Mouse (Mus musculus) lung, postnatal 0 days (tissue): ENCODE measurements at regions not wholly inside any gene's neighbourhood (a gene's known extent, or its start where the extent isn't known, plus 50 kb on each side); places are given as distances from the start of the nearest gene placed in this dataset.

Experiments
- ATAC-seq: fragments of 200-750 bp; cut with Nextera tagmentation; 2 replicates; pipeline ENCODE4 v1.8.0; 2017; ENCODE audit warnings: moderate library complexity
- DNase-seq: peaks from one replicate; pipeline ENCODE4 v3.0.0-alpha.2; 2016; ENCODE audit warnings: low spot score
- H3K27ac ChIP-seq: fragments of 300-500 bp; sonication (generic); 2 replicates; pipeline ENCODE4 v1.5.1; 2014; ENCODE audit warnings: antibody characterized with exemption, mild to moderate bottlenecking, low read length, mixed read lengths
- H3K27me3 ChIP-seq: fragments of 300-500 bp; sonication (generic); replicated peaks from 2 replicates; pipeline ENCODE4 v1.6.1; 2014; ENCODE audit warnings: low read length, mixed read lengths; ENCODE audit not compliant: insufficient read depth
- H3K36me3 ChIP-seq: fragments of 300-500 bp; sonication (generic); 2 replicates; pipeline ENCODE4 v1.6.1; 2014; ENCODE audit warnings: low read length, mixed read lengths; ENCODE audit not compliant: insufficient read depth
- H3K4me1 ChIP-seq: fragments of 300-500 bp; sonication (generic); 2 replicates; pipeline ENCODE4 v1.6.1; 2014; ENCODE audit warnings: antibody characterized with exemption, low read depth, low read length, mixed read lengths; ENCODE audit not compliant: insufficient read depth
- H3K4me2 ChIP-seq: fragments of 300-500 bp; sonication (generic); replicated peaks from 2 replicates; pipeline ENCODE4 v1.6.1; 2014; ENCODE audit warnings: low read depth, mild to moderate bottlenecking, low read length, moderate library complexity, mixed read lengths
- H3K4me3 ChIP-seq: fragments of 300-500 bp; sonication (generic); 2 replicates; pipeline ENCODE4 v1.5.1; 2014; ENCODE audit warnings: low read depth, low read length
- H3K9ac ChIP-seq: fragments of 300-500 bp; sonication (generic); replicated peaks from 2 replicates; pipeline ENCODE4 v1.6.1; 2014; ENCODE audit warnings: low read depth, mild to moderate bottlenecking
- H3K9me3 ChIP-seq: fragments of 300-500 bp; sonication (generic); 2 replicates; pipeline ENCODE4 v1.6.1; 2016; ENCODE audit warnings: low read length, mixed read lengths
- CTCF ChIP-seq: IDR thresholded peaks from 2 replicates; pipeline ENCODE4 v1.5.1; 2016; ENCODE audit warnings: antibody characterized with exemption, mild to moderate bottlenecking
- EP300 ChIP-seq: IDR thresholded peaks from 2 replicates; pipeline ENCODE4 v1.6.1; 2016; ENCODE audit warnings: antibody characterized with exemption, mild to moderate bottlenecking, control low read depth
- whole genome bisulfite sequencing: fragments of 180-500 bp; shearing (Covaris S2); extraction: QIAGEN DNeasy Blood & Tissue Kit; methylation state at CpG from one replicate; pipeline ENCODE4 v1.1.7; 2014; 5-methylcytosine and 5-hydroxymethylcytosine counted together

DNA sequence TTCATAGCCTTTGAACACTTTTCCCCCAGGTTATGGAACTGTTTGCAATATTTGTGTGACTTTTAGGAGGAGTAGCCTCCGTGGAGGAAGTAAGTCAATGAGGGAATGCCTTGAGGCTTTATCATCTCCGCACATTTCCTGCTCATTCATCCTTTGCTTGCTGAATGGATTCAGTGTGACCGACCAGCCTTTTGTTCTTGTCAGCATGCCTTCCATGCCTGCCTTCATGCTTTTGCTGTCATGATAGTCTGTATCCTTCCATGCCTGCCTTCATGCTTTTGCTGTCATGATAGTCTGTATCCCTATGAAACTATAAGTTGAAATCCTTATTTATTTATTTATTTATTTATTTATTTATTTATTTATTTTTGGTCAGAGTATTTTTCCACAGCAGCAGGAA is 87.8 kb upstream of the Rorb start:
- H3K27me3 ChIP-seq = no peaks in the 10 kb centered on the region
- no peaks in the 10 kb centered on the region for H3K4me1 ChIP-seq
- no peak overlapping the region for H3K4me2 ChIP-seq
- H3K27ac ChIP-seq = no peak overlapping the region
- no peak overlapping the region for H3K4me3 ChIP-seq
- no peaks in the 10 kb centered on the region for H3K36me3 ChIP-seq
- H3K9me3 ChIP-seq = no peaks in the 10 kb centered on the region
- 64% methylated on average over 3 of the region's 3 CpGs for WGBS
- no peak for TF ChIP-seq CTCF
- TF ChIP-seq EP300 = no peak
- no peak for ATAC-seq
- H3K9ac ChIP-seq = no peak overlapping the region
- DNase-seq = no peak

DNA sequence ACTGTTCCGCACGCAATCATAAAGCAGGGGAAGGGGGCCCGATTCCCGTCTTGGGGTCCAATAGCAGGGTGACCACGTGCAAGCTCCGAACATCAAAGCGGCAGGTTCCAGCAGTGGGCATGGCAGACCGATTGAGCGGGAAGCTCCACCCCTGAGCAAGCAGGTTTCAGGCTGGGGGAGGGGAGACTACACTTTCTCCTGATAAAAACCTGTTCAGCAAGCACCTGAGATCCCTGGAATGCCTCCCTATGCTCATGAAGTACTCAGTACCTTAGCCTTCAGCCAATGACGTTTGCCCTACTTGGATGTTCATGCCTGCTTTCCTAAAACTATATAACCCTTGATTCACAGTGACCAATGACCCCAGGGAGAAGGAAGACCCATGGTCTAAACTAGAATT is 83.7 kb upstream of the Rorb start:
- Histone ChIP-seq H3K4me2 (no peak overlapping the region), H3K9ac (no peak overlapping the region), H3K4me1 (no peaks in the 10 kb centered on the region), H3K27ac (no peak overlapping the region), H3K4me3 (no peak overlapping the region), H3K9me3 (no peaks in the 10 kb centered on the region), H3K36me3 (no peaks in the 10 kb centered on the region), H3K27me3 (no peaks in the 10 kb centered on the region)
- no peak for TF ChIP-seq EP300
- no peak for TF ChIP-seq CTCF
- 26% methylated on average over 10 of the region's 10 CpGs for WGBS
- peak; percentile 67 for ATAC-seq
- peak; percentile 44 for DNase-seq

DNA sequence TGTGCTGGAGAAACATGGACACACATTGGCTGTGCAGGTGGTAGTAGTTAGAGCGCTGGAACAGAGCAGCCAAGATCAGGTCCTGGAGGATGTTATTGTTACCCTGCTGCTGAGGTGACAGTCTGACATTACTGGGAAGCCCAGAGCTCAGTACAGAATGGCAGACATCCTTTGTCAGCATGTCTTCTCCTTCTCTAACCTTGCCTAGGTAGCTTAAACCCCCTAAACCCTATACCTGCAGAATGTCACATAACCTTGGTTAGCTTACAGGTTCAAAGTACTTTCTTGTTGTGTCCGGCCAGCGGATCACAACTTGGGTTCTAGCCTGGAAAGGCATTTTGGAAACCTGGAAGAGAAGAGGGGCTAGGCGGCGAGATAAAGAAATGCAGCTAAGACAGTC is 83.3 kb upstream of the Rorb start:
- no peak overlapping the region for H3K27ac ChIP-seq
- TF ChIP-seq EP300 = no peak
- no peak overlapping the region for H3K4me3 ChIP-seq
- WGBS = 67% methylated on average over 5 of the region's 5 CpGs
- ATAC-seq (no peak), DNase-seq (no peak)
- no peak overlapping the region for H3K9ac ChIP-seq
- H3K4me2 ChIP-seq = no peak overlapping the region
- H3K9me3 ChIP-seq = no peaks in the 10 kb centered on the region
- H3K4me1 ChIP-seq = no peaks in the 10 kb centered on the region
- no peaks in the 10 kb centered on the region for H3K27me3 ChIP-seq
- no peaks in the 10 kb centered on the region for H3K36me3 ChIP-seq

DNA sequence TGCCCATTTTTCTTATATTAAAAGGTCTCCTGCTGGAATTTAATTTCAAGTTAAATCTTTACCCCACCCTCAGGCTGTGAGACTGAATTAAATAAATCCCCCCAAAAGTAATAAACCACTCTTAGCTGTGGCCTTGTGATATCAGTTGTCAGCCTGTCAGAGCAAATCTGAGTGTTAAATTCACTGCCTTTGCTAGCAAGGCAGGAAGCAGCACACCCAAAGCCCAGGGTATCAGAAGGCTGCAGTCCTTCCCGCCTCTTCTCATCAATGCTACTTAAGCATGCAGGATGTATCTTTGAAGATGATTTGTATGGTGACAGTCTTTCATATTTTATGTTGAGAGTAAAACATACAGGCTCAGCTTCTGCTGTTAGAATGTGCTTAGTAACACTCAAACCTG is 61.8 kb upstream of the Rorb start:
- DNase-seq (no peak), ATAC-seq (no peak)
- no peaks in the 10 kb centered on the region for H3K4me1 ChIP-seq
- no peak overlapping the region for H3K4me3 ChIP-seq
- no peak for TF ChIP-seq CTCF
- no peak for TF ChIP-seq EP300
- no peak overlapping the region for H3K9ac ChIP-seq
- H3K36me3 ChIP-seq = no peaks in the 10 kb centered on the region
- H3K9me3 ChIP-seq = no peaks in the 10 kb centered on the region
- H3K27ac ChIP-seq = no peak overlapping the region
- no peak overlapping the region for H3K4me2 ChIP-seq
- H3K27me3 ChIP-seq = no peaks in the 10 kb centered on the region
- 56% methylated on average over 1 of the region's 1 CpGs for WGBS

DNA sequence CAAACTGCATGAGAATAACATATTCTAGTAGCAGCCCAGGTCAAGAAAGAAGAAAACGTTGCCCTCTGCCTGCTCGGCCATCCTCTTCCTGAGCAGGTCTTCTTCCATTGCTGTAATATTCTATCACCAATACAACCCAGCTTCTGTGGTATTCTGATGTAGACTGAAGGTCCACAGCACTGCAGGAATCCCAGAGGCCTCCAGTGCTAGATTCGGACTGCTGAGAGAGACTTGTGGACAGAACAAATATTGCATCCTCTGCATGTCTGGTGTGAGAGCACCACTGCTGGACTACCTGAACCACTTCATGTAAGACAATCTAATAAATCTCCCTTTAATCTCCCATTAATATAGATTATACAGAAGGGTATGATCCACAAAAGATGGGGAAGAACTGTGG is 59.8 kb upstream of the Rorb start:
- Histone ChIP-seq H3K27me3 (no peaks in the 10 kb centered on the region), H3K4me2 (no peak overlapping the region), H3K4me1 (no peaks in the 10 kb centered on the region), H3K36me3 (no peaks in the 10 kb centered on the region), H3K9me3 (no peaks in the 10 kb centered on the region), H3K9ac (no peak overlapping the region), H3K4me3 (no peak overlapping the region), H3K27ac (no peak overlapping the region)
- no peak for TF ChIP-seq EP300
- TF ChIP-seq CTCF = no peak
- no peak for ATAC-seq
- WGBS = 73% methylated on average over 3 of the region's 3 CpGs
- DNase-seq = no peak
